Mouse (Mus musculus) CH12.LX (cell line): Measurements from ENCODE around the gene Hmga2.

Source experiments
- CHD1 ChIP-seq: IDR thresholded peaks from 2 replicates; pipeline ENCODE4 v1.6.1; 2012; ENCODE audit warnings: low read depth, low read length, improper control_type of control experiment, inconsistent platforms
- CHD2 ChIP-seq: IDR thresholded peaks from 2 replicates; pipeline ENCODE4 v1.6.1; 2011; ENCODE audit warnings: low read length, improper control_type of control experiment
- CTCF ChIP-seq, 2 experiments: IDR thresholded peaks in 1 of 2; conservative IDR thresholded peaks in 1 of 2; 2 replicates each; pipeline ENCODE4 v1.5.1; 2011 to 2012; ENCODE audit warnings: low read depth in 2 of 2, low read length in 2 of 2, improper control_type of control experiment in 1 of 2, inconsistent platforms in 1 of 2, mild to moderate bottlenecking in 1 of 2, moderate library complexity in 1 of 2
- E2F4 ChIP-seq: IDR thresholded peaks from 2 replicates; pipeline ENCODE4 v1.6.1; 2011; ENCODE audit warnings: low read depth, low read length, improper control_type of control experiment; ENCODE audit not compliant: insufficient replicate concordance
- EP300 ChIP-seq: IDR thresholded peaks from 2 replicates; pipeline ENCODE4 v1.6.1; 2011; ENCODE audit warnings: low read length, improper control_type of control experiment
- HCFC1 ChIP-seq: IDR thresholded peaks from 2 replicates; pipeline ENCODE4 v1.6.1; 2012; ENCODE audit warnings: low read depth, mild to moderate bottlenecking, inconsistent platforms, low read length, improper control_type of control experiment
- JUND ChIP-seq: conservative IDR thresholded peaks from 2 replicates; pipeline ENCODE4 v1.6.1; 2011; ENCODE audit warnings: low read depth, low read length, improper control_type of control experiment
- MXI1 ChIP-seq: IDR thresholded peaks from 2 replicates; pipeline ENCODE4 v1.6.1; 2011; ENCODE audit warnings: mild to moderate bottlenecking, low read depth, low read length, improper control_type of control experiment
- POLR2A ChIP-seq: IDR thresholded peaks from 2 replicates; pipeline ENCODE4 v1.6.1; 2011; ENCODE audit warnings: low read depth, mild to moderate bottlenecking, improper control_type of control experiment, low read length
- SIN3A ChIP-seq: IDR thresholded peaks from 2 replicates; pipeline ENCODE4 v1.6.1; 2012; ENCODE audit warnings: low read length, improper control_type of control experiment, inconsistent platforms
- TCF12 ChIP-seq: IDR thresholded peaks from 2 replicates; pipeline ENCODE4 v1.6.1; 2014; ENCODE audit warnings: low read depth, mild to moderate bottlenecking, inconsistent platforms, low read length, improper control_type of control experiment
- ZKSCAN1 ChIP-seq: IDR thresholded peaks from 2 replicates; pipeline ENCODE4 v1.6.1; 2012; ENCODE audit warnings: low read depth, inconsistent platforms, low read length, improper control_type of control experiment, borderline replicate concordance

DNA sequence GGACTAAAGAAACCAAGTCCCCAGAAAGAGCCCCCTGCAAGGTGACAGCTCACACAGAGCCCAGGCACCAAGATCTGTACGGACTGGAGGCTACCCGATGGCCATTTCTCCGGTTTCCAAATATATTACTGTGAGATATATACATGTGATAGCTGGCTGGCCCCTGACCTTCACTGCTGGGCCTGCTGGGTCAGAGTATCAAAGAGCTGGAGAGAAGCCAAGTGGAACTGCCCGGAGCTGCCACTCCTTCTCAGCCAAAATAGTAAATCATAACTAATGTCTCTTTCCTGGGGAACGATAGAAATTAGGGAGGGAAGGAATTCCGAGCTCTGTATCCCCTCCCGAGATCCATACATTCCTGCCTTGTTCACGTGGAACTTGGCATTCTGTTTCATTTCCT, 40.0 kb upstream of the Hmga2 start:
- TF ChIP-seq CHD1 = no peak
- no peak for TF ChIP-seq SIN3A
- TF ChIP-seq MXI1 = no peak
- no peak for TF ChIP-seq JUND
- no peak for TF ChIP-seq CTCF (conservative IDR thresholded peaks at IDR 0.05 in 1 of 2, IDR thresholded peaks at IDR 0.05 in 1 of 2; ENCODE audit: low read depth in 2 of 2, low read length in 2 of 2)
- no peak for TF ChIP-seq ZKSCAN1
- no peak for TF ChIP-seq CHD2
- no peak for TF ChIP-seq EP300
- no peak for TF ChIP-seq TCF12
- TF ChIP-seq HCFC1 = no peak
- TF ChIP-seq POLR2A = no peak
- TF ChIP-seq E2F4 = no peak
